Mouse (Mus musculus): ENCODE data around the gene Arhgef10l.

DNA sequence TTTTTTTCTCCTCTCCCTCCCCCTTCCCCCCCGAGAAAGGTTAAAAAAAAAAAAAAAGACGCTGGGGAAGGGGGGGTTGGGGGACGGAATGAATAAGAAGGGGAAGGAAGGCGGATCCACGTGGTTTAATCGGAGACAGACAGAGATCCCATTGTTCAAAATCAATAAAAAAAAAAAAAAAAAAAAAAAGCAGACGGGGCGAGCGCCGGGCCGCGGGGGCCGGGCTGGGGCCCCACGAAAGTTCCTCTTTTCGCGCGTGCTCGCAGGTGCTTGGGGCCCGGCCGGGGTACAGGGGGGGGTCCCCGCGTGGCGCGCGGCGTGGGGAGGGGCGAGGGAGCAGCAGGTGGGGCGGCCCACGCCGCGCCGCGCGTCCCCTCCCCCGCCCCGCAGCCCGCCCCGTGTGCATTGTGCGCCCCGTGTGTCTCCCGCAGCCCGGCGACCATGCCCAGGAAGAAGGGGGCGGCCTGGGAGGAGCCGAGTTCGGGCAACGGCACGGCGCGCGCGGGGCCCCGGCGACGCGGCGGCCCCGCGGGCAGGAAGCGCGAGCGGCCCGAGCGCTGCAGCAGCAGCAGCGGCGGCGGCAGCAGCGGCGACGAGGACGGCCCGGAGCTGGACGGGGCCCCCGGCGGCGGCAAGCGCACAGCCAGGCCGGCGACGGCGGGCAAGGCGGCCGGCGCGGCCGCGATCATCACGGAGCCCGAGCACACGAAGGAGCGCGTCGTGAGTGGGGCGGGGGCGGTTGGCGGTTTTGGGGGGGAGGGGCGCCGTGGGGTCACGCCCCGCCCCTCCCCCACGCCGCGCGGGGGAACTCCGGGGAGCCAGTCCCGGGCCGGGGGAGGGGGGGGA is 36.1 kb upstream of the Arhgef10l start:
- TF ChIP-seq POLR2A (IDR thresholded peaks at IDR 0.05; ENCODE audit: borderline replicate concordance, extremely low read depth, low read depth, low read length), result no peak
- no peak for TF ChIP-seq CTCF (IDR thresholded peaks at IDR 0.05; ENCODE audit: insufficient read depth, low read length)

All from lung, adult 2 months (tissue).